Mouse (Mus musculus): ENCODE data around the gene Pcgf3.
A peak's percentile ranks its signal among the peaks of the same experiment; 100 is the strongest.

The Pcgf3 gene

DNA sequence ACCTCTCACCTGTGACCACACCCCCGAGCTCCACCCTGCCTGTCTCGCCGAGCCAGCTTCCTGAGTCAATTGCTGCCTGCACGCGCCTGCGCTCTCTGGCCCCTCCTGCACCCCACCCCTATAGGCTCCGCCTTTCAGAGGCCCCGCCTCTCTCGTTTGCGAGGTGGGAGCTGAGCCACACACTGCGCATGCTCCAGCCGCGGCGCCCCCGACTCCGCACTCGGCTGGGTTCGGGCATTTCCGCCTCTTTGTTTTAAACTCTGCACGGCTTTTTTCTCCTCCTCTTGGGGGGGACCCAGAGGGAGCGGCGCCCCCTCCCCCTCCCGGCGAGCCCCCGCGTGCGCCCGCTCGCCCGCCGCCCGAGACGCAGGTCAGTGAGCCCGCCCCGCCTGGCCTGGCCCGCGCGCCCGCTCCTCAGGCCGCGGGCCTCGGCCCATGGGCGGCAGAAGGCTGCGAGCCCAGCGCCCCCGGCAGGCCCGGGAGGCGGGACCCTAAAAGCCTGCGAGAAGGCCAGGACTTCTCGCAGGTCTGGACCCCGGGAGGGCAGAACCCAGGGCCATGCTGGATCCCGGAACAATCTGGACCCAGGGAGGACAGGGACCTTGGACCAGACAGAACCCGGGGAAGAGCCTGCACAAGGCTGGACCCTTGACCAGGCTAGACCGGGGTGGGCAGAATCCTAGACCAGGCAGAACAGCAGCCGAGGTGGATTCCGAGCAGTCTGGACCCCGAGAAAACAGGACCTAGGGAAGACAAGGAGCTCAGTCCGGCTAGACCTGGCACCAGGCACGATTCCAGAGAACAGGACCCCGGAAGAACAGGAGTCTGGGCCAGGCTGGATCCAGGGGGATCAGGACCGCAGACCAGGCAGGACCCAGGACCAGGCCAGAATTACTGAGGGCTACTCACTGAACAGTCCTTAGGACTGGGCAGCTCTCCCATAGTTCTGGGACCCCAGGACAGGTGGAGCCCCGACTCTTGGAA is at the start of gene Pcgf3:
Gene Pcgf3 (plus strand): TSS at position 151 of the 984 bp plus-strand sequence.
- DNase-seq (ENCODE audit: low read depth in 2 of 2, low spot score in 2 of 2), result peak; percentile 96 to 99

DNA sequence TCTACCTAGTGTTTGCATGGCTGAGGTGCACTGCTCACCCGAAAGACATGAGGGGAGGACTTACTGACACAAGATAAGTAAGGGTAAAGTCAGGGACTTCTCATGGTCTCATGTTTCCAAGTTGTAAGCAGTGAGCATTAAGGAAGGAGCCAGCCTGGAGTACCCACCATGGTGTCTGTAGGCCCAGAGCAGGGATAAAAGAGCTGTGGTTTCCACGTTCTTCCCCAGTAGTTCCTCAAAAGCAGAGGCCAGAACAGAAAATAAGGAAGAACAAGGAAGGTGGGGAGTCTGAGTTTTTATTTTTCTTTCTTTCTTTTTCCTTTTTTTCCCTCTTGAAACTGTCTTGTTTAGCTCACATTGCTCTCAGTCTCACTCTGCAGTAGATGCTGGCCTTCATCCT is 46.3 kb upstream of the Pcgf3 start:
- no peak for DNase-seq (ENCODE audit: low read depth in 2 of 2, low spot score in 2 of 2)

- no peak for DNase-seq (ENCODE audit: low read depth in 2 of 2, low spot score in 2 of 2)
Measured at GRCm38 (mm10) chr5:108422741-108423140, 38.3 kb upstream of the Pcgf3 start.

- DNase-seq (ENCODE audit: low read depth in 2 of 2, low spot score in 2 of 2), result no peak
Measured at GRCm38 (mm10) chr5:108423427-108423826, 37.6 kb upstream of the Pcgf3 start.

GRCm38 (mm10) chr5:108427186-108427585 is 33.8 kb upstream of the Pcgf3 start:
- DNase-seq (ENCODE audit: low read depth in 2 of 2, low spot score in 2 of 2), result peak in 1 of 2 experiments; percentile 38

DNA sequence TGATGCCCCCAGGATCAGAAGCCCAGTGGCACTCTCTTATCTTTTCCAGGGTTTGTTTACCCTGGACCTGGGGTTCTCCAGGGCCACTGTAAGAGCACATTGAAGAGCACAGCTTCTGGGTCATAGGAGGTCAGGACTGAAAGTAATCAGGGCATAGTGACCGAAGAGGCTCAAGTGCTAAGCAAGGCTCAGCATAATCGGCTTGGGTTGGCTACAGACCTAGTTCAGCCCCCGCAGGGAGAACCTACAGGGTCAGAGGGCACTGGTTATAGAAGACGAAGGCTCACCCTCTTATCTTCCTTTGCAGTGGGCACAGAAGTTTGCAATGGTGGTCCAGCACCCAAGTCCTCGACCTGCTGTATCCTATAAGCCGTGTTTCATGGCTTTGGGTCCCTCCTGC is 29.8 kb upstream of the Pcgf3 start:
- no peak for DNase-seq (ENCODE audit: low read depth in 2 of 2, low spot score in 2 of 2)

GRCm38 (mm10) chr5:108433804-108434587 is 27.0 kb upstream of the Pcgf3 start, which contains the start of gene Atp5k:
Atp5k (minus strand) TSS chr5:108434448.
- DNase-seq (ENCODE audit: low read depth in 2 of 2, low spot score in 2 of 2), result peak; percentile 94 to 96

DNA sequence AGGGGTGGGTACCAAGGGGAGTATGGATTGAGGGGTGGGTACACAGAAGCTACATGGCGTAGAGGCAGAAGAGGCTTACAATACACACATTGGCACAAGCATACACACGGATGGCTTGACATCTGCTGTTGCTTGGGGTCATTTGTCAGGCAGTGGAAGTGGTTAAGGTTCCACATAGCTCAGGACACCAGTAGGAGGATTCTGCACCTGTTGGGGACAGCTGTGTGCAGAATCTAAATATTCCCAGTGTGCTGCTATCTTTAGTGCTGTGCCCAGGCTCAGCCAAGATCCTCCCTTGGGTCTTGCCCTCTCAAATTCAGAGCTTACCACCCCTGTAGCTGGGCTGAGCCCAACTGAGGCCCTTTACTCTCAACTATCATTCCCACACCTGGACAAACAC is 24.9 kb upstream of the Pcgf3 start:
- no peak for DNase-seq (ENCODE audit: low read depth in 2 of 2, low spot score in 2 of 2)

DNA sequence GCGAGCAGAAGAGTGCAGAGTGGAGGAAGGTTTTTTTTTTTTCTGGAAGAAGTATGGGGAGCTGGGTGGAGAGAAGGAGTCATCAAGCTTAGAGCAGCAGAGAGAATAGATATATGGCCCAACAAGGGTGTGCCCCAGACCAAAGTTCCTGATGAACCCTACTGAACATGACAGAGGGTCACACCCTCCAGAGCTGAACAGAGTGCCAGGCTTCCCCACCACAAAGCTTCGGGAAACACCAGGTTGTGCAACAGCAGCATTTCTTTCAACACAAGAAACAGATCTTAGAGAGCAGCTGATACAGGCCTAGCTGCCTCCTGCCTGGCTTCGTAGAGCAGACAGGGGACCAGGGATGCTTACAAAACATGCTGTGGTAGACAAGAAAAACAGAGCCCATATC is 14.1 kb upstream of the Pcgf3 start:
- DNase-seq (ENCODE audit: low read depth in 2 of 2, low spot score in 2 of 2), result no peak

DNA sequence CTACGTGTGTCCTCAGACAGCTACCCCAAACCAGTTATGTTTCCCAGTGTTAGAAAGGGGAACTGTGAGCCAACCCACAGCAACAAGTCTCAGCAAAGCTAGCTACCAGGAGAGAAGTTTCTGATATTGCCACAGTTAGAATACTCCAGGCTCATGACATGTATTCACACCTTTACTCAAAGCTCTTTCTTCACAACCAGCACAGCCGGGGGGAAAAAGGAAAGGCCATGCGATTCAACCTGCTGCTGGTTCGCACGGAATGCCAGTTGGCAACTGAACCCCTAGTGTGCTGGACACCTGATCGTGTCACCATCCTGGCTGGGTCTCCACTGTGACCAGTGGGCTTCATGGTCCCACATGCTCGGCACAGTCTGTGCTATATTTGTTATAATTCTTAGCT is 13.2 kb upstream of the Pcgf3 start:
- DNase-seq (ENCODE audit: low read depth in 2 of 2, low spot score in 2 of 2), result no peak

DNA sequence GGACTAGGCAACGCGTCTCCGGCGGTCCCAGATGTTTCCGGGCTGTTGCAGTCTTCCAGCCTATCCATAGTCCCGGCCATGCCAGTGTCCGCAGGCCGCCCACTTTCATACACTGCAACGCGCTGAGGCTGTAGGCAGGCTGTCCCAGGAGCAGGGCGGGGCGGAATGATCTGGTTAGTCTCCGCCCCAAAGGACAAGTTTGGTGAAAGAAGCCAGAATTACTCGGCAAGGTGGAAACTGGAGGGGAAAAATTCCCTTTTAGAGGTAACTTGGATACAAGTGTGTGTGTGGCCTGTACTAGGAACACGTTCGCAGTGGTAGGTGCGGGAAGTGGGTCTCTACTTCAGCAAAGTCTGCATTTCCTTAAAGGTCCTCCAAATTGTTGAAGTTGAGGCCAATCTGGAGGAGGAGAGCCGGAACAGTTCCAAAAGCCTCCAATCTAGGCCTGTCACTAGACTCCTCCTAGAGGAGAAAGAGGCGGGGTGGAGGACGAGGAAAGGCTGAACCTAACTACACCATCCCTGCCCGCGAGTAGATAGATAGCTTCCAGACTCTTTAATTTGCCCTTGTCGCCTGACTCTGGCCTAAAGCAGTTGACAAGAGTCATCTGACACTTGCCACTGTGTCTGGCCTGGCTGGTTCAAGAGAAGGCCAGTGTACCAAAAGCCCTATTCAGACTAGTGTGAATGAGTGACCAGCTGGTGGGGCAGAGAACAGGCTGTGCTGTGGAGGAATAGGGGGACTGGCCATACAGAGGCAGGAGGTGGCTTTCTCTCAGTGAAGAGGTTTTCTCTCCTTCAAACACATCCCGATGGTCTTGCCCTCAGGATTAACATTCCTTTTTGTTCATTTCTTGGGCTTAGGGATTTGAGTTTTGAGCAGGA is 12.0 kb upstream of the Pcgf3 start, which contains the start of gene Mfsd7a:
Gene Mfsd7a (minus strand): TSS at position 107 of the 884 bp plus-strand sequence.
- no peak for DNase-seq (ENCODE audit: low read depth in 2 of 2, low spot score in 2 of 2)

GRCm38 (mm10) chr5:108450837-108451540 is 10.0 kb upstream of the Pcgf3 start:
- DNase-seq (ENCODE audit: low read depth in 2 of 2, low spot score in 2 of 2), result no peak

DNA sequence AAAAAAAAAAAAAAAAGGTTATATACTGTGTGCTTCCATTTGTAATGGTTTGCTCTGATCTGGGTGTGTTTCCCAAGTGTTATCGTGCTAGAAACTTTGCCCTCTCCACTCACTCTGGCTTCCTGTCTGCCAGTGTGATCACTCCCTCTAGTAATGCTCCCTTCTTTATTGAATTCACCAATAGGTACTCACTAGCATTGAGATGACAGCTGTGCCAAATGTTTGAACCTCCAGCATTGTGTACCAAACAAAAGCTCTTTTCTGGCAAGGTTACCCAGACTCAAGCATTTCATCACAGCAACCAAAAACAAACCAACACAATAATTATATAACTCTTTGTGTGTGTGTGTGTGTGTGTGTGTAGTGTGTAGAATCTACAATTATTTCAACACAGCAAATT is 9.4 kb upstream of the Pcgf3 start:
- DNase-seq (ENCODE audit: low read depth in 2 of 2, low spot score in 2 of 2), result no peak

- DNase-seq (ENCODE audit: low read depth in 2 of 2, low spot score in 2 of 2), result no peak
Measured at GRCm38 (mm10) chr5:108452422-108452821, 8.6 kb upstream of the Pcgf3 start.

GRCm38 (mm10) chr5:108454094-108454493 is 6.9 kb upstream of the Pcgf3 start:
- no peak for DNase-seq (ENCODE audit: low read depth in 2 of 2, low spot score in 2 of 2)

- no peak for DNase-seq (ENCODE audit: low read depth in 2 of 2, low spot score in 2 of 2)
Measured at GRCm38 (mm10) chr5:108458706-108459105, 2.3 kb upstream of the Pcgf3 start.

GRCm38 (mm10) chr5:108460461-108460860 is 571 bp upstream of the Pcgf3 start:
- no peak for DNase-seq (ENCODE audit: low read depth in 2 of 2, low spot score in 2 of 2)

GRCm38 (mm10) chr5:108462446-108462845 is 1.4 kb downstream of the Pcgf3 start:
- DNase-seq (ENCODE audit: low read depth in 2 of 2, low spot score in 2 of 2), result no peak

DNA sequence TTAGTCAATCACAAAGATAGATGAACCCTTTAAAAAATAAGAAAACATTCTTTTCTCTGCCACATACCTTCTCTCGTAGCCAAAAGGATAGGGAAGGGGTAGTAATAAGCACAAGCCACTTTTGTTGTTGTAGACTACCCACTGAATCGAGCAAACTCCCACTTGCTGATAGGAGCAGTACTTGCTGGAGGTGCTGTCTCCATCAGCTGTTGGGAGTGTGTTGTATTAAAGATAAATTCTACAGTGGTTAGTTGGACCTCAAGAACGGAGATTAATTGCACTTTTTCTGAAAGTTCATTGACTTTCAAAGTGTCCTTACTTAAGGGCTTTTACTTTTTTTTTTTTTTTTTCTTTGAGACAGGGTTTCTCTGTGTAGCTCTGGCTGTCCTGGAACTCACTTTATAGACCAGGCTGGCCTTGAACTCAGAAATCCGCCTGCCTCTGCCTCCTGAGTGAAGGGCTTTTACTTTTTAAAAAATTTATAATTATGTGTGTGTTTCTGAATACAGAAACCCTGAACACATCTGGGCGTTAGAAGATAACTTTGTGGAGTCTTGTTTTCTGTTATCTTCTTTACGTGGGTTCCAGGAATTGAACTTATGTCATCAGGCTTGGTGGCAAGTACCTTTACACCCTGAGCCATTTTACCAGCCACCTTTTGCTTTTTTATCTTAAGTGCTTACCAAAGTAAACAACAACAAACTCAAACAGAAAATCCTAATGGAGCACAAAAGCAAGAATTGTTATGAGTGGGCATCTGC is 4.3 kb downstream of the Pcgf3 start:
- no peak for DNase-seq (ENCODE audit: low read depth in 2 of 2, low spot score in 2 of 2)

Measured in CD8-positive naive resting alpha-beta T cell, adult 2 months (primary cell).